Mouse (Mus musculus): ENCODE measurements around the gene Camk2g. TPM values are rescaled to one million over a fixed set of nuclear protein-coding genes. Genes with fewer than 3 reads are reported as not detected.

Gene Camk2g
- polyA plus RNA-seq, 1 experiment, result 287 TPM

DNA sequence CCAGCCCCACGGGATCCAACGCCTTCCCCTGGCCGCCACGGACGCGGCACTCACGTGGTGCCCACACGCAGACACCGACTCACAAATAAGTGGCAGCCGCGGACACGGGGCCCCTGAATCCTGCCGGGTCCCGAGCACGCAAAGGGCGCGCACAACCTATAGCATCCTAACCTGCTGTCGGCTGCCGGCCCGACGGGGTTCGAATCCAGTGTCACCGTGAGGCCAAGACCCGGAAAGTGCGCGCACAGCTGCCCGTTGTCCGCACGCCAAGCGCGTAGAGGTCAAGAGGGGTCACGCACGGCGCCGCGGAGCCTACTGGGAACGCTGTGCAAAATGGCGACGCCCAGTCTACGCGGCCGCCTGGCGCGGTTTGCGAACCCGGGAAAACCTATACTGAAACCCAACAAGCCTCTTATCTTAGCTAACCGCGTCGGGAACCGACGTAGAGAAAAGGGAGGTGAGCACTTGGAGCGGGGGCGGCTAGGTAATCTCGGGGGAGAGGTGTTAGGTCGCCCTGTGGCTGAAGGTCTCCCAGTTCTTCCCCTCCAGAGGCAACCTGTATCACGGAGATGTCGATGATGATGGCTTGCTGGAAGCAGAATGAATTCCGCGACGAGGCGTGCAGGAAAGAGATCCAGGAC lies 91.0 kb downstream of the Camk2g start, which contains the start of gene Chchd1:
TSS of gene Chchd1 (plus strand) at position 266 of the 641 bp plus-strand sequence.
- peak; percentile 54; the same call in 1 of the 2 replicates for TF ChIP-seq POLR2A (IDR thresholded peaks at IDR 0.05; ENCODE audit: extremely low read depth, insufficient read depth, low read length)
- TF ChIP-seq CTCF (IDR thresholded peaks at IDR 0.05; ENCODE audit: extremely low read depth, insufficient read depth, low read length), result no peak
- H3K4me1 ChIP-seq (ENCODE audit: control insufficient read depth, insufficient read depth, low read length), result peaks cover 3% of the 10 kb centered on the region
- peak within 1 kb of the TSS; percentile 65 for H3K4me3 ChIP-seq (ENCODE audit: insufficient read depth, low read length)
- peak within 1 kb of the TSS; percentile 61 for H3K27ac ChIP-seq (ENCODE audit: insufficient read depth, low read length)

DNA sequence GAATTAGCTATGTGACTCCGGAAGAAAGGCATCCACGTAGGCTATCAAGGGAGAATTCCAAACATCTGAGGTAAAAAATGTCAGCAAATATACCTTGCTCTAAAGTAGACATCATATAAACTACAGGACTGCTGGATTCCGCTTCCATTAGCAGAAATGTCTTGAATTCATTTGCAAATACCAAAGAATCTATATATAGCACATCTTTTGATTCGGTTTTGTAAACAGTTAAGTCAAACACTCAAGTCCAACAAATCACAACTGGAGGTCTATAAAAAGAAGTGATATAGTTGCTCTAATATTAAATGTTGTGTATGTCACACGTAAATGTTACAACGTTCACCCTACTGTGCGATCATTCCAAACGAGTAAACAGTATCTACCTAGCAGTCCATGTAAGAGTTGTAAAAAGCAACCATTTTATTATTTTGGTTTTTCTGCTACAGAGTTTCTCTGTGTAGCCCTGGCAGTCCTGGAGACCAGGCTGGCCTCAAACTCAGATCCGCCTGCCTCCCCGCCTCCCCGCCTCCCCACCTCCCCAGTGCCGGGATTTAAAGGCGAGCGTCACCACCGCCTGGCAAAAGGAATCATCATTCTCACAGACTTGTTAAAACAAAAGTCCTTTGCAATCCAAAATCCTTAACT lies 91.7 kb downstream of the Camk2g start:
- peaks cover 3% of the 10 kb centered on the region for H3K4me1 ChIP-seq (ENCODE audit: control insufficient read depth, insufficient read depth, low read length)

DNA sequence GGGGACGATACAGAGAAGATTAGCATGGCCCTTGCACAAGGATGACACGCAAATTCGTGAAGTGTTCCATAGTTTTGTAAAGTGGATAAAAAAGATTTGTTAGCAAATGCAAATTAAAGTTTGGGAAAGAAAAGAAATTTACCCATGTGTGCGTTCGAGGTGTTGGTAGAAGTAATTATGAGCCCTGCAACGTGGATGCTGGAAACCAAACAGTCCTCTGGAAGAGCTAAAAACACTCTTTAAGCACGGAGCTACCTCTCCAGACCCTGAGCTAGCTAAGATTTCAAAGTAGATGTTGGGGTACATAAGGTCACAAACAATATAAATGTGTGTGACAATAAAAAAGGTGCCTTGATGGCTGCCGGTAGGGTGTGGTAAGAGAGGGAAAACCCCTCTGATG lies 92.3 kb downstream of the Camk2g start:
- H3K4me3 ChIP-seq (ENCODE audit: insufficient read depth, low read length), result peak overlapping the region; percentile 65; the same call in 1 of the 2 replicates
- peaks cover 3% of the 10 kb centered on the region for H3K4me1 ChIP-seq (ENCODE audit: control insufficient read depth, insufficient read depth, low read length)
- H3K27ac ChIP-seq (ENCODE audit: insufficient read depth, low read length), result no peak overlapping the region
- TF ChIP-seq CTCF (IDR thresholded peaks at IDR 0.05; ENCODE audit: extremely low read depth, insufficient read depth, low read length), result no peak
- no peak for TF ChIP-seq POLR2A (IDR thresholded peaks at IDR 0.05; ENCODE audit: extremely low read depth, insufficient read depth, low read length)

More for the DNA sequence above, 91.7 kb downstream of the Camk2g start:
- Histone ChIP-seq H3K27ac (ENCODE audit: insufficient read depth, low read length) (peak overlapping the region; percentile 61), H3K4me3 (ENCODE audit: insufficient read depth, low read length) (peak overlapping the region; percentile 65)
- TF ChIP-seq POLR2A (IDR thresholded peaks at IDR 0.05; ENCODE audit: extremely low read depth, insufficient read depth, low read length), result no peak
- no peak for TF ChIP-seq CTCF (IDR thresholded peaks at IDR 0.05; ENCODE audit: extremely low read depth, insufficient read depth, low read length)

DNA sequence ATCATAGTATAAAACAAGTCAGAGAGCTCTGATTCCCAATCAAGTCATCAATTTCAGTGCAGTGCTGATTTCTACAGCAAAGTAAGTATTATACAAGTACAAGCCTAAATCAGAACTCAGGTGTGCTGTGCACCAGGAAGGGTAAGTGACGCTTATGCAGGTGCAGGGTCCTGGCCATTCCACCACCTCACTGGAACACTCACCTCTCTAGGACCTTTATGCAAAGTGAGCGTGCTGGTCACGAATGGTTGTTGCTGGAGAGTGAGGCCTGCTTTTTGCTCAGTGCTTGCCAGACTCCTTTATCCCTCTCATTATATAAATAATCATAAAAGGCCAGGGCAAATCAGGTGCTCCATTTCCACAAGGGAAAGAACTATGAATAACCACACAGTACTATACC lies 93.5 kb downstream of the Camk2g start:
- TF ChIP-seq CTCF (IDR thresholded peaks at IDR 0.05; ENCODE audit: extremely low read depth, insufficient read depth, low read length), result no peak
- no peak for TF ChIP-seq POLR2A (IDR thresholded peaks at IDR 0.05; ENCODE audit: extremely low read depth, insufficient read depth, low read length)
- peaks cover 6% of the 10 kb centered on the region for H3K4me1 ChIP-seq (ENCODE audit: control insufficient read depth, insufficient read depth, low read length)
- H3K4me3 ChIP-seq (ENCODE audit: insufficient read depth, low read length), result no peak overlapping the region
- no peak overlapping the region for H3K27ac ChIP-seq (ENCODE audit: insufficient read depth, low read length)

DNA sequence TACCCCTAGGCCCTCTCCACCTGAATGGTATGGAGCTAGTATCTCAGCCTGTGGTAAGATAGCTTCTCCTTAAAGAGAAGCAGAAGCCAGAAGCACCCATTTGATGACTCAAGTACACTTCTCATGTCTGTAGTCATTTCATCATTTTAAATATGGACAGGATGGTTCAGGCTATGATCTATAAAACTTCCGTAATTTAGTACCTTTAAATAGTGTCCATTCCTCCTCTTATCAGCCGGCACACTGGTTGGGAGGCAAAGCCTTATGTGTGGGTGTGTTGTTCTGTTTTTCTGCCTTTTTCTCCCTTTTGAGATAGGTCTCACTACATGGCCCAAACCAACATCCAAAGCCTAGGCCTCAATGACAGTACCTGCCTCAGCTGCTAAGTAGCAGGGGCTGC lies 95.4 kb downstream of the Camk2g start:
- Histone ChIP-seq H3K4me3 (ENCODE audit: insufficient read depth, low read length) (no peak overlapping the region), H3K4me1 (ENCODE audit: control insufficient read depth, insufficient read depth, low read length) (peaks cover 6% of the 10 kb centered on the region), H3K27ac (ENCODE audit: insufficient read depth, low read length) (no peak overlapping the region)
- TF ChIP-seq CTCF (IDR thresholded peaks at IDR 0.05; ENCODE audit: extremely low read depth, insufficient read depth, low read length), result no peak
- TF ChIP-seq POLR2A (IDR thresholded peaks at IDR 0.05; ENCODE audit: extremely low read depth, insufficient read depth, low read length), result no peak

DNA sequence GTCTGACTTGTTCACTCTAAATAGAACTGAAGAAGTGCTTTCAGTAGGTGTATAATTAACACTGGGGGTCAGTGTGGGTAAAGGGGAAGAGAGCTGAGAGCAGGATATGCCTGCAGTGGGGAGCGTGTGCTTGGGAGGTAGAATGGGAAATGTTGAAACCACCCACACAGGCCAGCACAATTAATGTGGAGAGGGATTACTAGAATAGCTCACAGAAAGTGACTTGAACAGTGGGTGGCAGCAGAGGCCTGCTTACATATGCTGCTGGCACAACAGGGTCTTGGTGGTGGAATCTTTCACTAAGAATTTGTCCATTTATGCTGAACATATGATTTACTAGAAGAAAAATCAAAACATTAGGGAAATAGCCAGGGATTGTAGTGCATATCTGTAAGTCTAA lies 96.9 kb downstream of the Camk2g start:
- TF ChIP-seq POLR2A (IDR thresholded peaks at IDR 0.05; ENCODE audit: extremely low read depth, insufficient read depth, low read length) (no peak), CTCF (IDR thresholded peaks at IDR 0.05; ENCODE audit: extremely low read depth, insufficient read depth, low read length) (peak; percentile 57)
- peak overlapping the region; percentile 58 for H3K4me3 ChIP-seq (ENCODE audit: insufficient read depth, low read length)
- no peak overlapping the region for H3K27ac ChIP-seq (ENCODE audit: insufficient read depth, low read length)
- H3K4me1 ChIP-seq (ENCODE audit: control insufficient read depth, insufficient read depth, low read length), result peaks cover 6% of the 10 kb centered on the region

DNA sequence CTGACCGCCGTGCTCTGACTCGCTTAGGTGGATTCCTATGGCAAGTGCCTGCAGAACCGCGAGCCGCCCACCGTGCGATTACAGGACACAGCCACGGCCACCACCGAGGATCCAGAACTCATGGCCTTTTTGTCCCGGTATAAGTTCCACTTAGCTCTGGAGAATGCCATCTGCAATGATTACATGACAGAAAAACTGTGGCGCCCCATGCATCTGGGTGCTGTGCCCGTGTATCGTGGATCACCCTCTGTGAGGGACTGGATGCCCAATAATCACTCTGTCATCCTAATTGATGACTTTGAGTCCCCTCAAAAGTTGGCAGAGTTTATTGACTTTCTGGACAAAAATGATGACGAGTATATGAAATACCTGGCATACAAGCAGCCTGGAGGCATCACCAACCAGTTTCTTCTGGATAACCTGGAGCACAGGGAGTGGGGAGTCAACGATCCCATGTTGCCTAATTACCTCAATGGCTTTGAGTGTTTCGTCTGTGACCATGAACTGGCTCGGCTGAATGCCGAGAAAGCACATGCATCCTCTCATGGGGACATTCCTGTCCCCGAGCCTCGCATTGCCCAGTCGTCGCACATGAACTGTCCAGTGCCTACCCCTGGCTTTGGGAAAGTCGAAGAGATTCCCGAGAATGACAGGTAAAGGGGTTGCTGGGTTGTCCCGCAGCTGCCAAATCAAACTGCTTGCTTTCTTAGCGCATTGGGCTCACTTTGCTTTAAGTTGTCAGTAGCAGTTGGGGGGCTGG lies 97.9 kb downstream of the Camk2g start:
- no peak overlapping the region for H3K27ac ChIP-seq (ENCODE audit: insufficient read depth, low read length)
- H3K4me3 ChIP-seq (ENCODE audit: insufficient read depth, low read length), result peak overlapping the region; percentile 58
- H3K4me1 ChIP-seq (ENCODE audit: control insufficient read depth, insufficient read depth, low read length), result peaks cover 5% of the 10 kb centered on the region
- TF ChIP-seq POLR2A (IDR thresholded peaks at IDR 0.05; ENCODE audit: extremely low read depth, insufficient read depth, low read length) (no peak), CTCF (IDR thresholded peaks at IDR 0.05; ENCODE audit: extremely low read depth, insufficient read depth, low read length) (no peak)

DNA sequence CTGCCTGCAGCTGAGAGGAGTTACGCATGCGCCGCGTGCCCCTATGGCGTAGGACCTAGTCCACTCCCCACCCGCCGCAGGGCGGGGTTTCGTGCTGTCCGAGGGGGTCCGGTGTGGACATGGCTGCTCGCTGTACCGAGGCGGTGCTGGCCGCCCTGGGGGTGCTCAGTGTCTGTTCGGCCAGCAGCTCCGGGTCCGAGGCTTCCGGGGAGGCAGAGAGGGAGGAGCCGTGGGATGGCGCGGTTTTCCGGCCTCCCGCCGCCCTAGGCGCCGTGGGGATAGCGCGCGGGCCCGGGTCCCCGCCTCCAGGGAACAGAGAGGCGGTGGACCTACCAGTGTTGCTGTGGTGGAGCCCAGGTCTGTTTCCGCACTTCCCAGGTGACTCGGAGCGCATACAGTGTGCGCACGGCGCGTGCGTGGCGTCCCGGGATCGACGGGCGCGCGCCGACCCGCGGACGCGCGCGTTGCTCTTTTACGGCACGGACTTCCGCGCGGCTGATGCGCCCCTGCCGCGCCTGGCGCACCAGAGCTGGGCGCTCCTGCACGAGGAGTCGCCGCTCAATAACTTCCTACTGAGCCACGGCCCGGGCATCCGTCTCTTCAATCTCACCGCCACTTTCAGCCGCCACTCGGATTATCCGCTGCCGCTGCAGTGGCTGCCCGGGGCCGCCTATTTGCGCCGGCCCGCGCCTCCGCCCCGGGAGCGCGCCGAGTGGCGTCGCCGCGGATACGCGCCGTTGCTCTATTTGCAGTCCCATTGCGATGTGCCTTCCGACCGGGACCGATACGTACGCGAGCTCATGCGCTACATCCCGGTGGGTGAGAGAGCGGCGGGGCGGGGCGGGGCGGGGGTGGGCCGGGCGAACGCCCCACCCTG lies 98.8 kb downstream of the Camk2g start, which contains the start of gene Fut11:
TSS of gene Fut11 (plus strand) at position 85 of the 877 bp plus-strand sequence.
- peak within 1 kb of the TSS; percentile 58 for H3K4me3 ChIP-seq (ENCODE audit: insufficient read depth, low read length)
- TF ChIP-seq POLR2A (IDR thresholded peaks at IDR 0.05; ENCODE audit: extremely low read depth, insufficient read depth, low read length) (peak; percentile 72), CTCF (IDR thresholded peaks at IDR 0.05; ENCODE audit: extremely low read depth, insufficient read depth, low read length) (no peak)
- peaks cover 3% of the 10 kb centered on the region for H3K4me1 ChIP-seq (ENCODE audit: control insufficient read depth, insufficient read depth, low read length)
- H3K27ac ChIP-seq (ENCODE audit: insufficient read depth, low read length), result peak within 1 kb of the TSS; percentile 95

All from cortical plate, adult 2 months (tissue).